7 mouse cellular contexts compared by ENCODE assay signal in the genomic region with DNA sequence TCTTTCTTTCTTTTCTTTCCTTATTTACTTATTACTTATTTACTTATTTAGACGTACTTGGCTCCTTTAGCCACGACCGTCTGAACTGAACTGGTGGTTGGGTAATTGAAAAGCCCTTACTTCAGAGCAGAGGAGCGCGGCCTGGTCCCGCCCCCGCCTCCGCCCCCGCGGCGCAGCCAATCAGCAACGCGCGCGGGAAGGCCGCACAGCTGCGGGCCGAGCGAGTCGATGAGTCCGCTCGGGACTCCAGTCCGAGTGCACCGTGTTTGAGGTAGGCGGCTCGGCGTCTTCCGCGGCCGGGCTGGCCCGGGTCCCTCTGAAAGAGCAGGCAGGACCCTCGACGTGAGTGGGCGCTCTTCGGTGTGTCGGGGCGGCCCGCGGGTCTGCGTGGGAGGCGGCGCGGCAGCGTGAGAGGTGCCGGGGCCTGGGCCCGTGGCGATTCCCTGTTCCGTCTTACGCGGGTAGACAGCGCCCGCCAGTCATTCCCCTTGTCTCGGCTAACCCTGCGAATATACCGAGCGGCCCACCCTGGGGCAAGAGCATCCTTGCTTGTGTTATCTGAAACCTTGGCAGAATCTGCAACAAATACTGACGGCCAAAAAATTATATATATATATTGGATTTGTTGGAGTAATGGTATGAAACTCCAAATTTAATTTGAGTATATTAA. TPM values are rescaled to one million over a fixed set of nuclear protein-coding genes. Genes with fewer than 3 reads are reported as not detected.
DNase-seq lines count a peak whose midpoint lies in the region; ATAC-seq and TF ChIP-seq lines count a peak whose summit lies in the region.

Gene Clcc1 (plus strand): TSS at position 204 of the 670 bp plus-strand sequence.

- peak; percentile 98 for DNase-seq in adrenal gland, postnatal 10 days
- DNase-seq in embryonic facial prominence, embryonic 10.5 days (ENCODE audit: low spot score): peak; percentile 98
- peak; percentile 36 for DNase-seq in gonadal fat pad, adult 2 months (ENCODE audit: low read depth)
- DNase-seq in left cerebral cortex, postnatal 4 days: peak; percentile 95

- peak; percentile 20; the same call in 1 of the 2 replicates for TF ChIP-seq CTCF in intestine, postnatal 0 days (IDR thresholded peaks at IDR 0.05; ENCODE audit: low read depth)
- TF ChIP-seq CTCF in small intestine, adult 2 months (IDR thresholded peaks at IDR 0.05; ENCODE audit: extremely low read depth, insufficient read length, insufficient replicate concordance, low read depth, low read length): no peak

- TF ChIP-seq POLR2A in small intestine, adult 2 months (IDR thresholded peaks at IDR 0.05; ENCODE audit: low read depth, low read length): peak; percentile 94

- ATAC-seq in intestine, postnatal 0 days: peak; percentile 97
- peak; percentile 98 for ATAC-seq in midbrain, embryonic 12.5 days (ENCODE audit: low FRiP score, low read depth)

- H3K9me3 ChIP-seq in embryonic facial prominence, embryonic 10.5 days: no peaks in the 10 kb centered on the region
- H3K9me3 ChIP-seq in intestine, postnatal 0 days (ENCODE audit: control insufficient read depth): no peaks in the 10 kb centered on the region
- no peaks in the 10 kb centered on the region for H3K9me3 ChIP-seq in midbrain, embryonic 12.5 days

- H3K27me3 ChIP-seq in embryonic facial prominence, embryonic 10.5 days (replicated peaks; ENCODE audit: low read depth, poor library complexity, severe bottlenecking): no peaks in the 10 kb centered on the region
- H3K27me3 ChIP-seq in intestine, postnatal 0 days (replicated peaks; ENCODE audit: control insufficient read depth, insufficient read depth, low read length): no peaks in the 10 kb centered on the region
- no peaks in the 10 kb centered on the region for H3K27me3 ChIP-seq in midbrain, embryonic 12.5 days
- no peaks in the 10 kb centered on the region for H3K27me3 ChIP-seq in small intestine, adult 2 months (ENCODE audit: control insufficient read depth, insufficient read depth, low read length)

- peak within 1 kb of the TSS; percentile 74 for H3K4me2 ChIP-seq in intestine, postnatal 0 days (replicated peaks; ENCODE audit: low read depth)
- H3K4me2 ChIP-seq in midbrain, embryonic 12.5 days (replicated peaks): peak within 1 kb of the TSS; percentile 62

- H3K4me1 ChIP-seq in embryonic facial prominence, embryonic 10.5 days: peaks cover 21% of the 10 kb centered on the region
- H3K4me1 ChIP-seq in intestine, postnatal 0 days (replicated peaks; ENCODE audit: control insufficient read depth, insufficient read depth, low read length): no peaks in the 10 kb centered on the region; the same call in 1 of the 2 replicates
- H3K4me1 ChIP-seq in midbrain, embryonic 12.5 days: peaks cover 16% of the 10 kb centered on the region
- no peaks in the 10 kb centered on the region; the same call in 1 of the 2 replicates for H3K4me1 ChIP-seq in small intestine, adult 2 months (ENCODE audit: control insufficient read depth, insufficient read depth, insufficient read length, low read length)

- H3K27ac ChIP-seq in embryonic facial prominence, embryonic 10.5 days (replicated peaks): peak within 1 kb of the TSS; percentile 94
- H3K27ac ChIP-seq in intestine, postnatal 0 days (ENCODE audit: low read depth, low read length): peak within 1 kb of the TSS; percentile 66
- peak within 1 kb of the TSS; percentile 88 for H3K27ac ChIP-seq in midbrain, embryonic 12.5 days (replicated peaks)
- H3K27ac ChIP-seq in small intestine, adult 2 months (ENCODE audit: insufficient read depth, low read depth, low read length): peak within 1 kb of the TSS; percentile 17; the same call in 1 of the 2 replicates

- H3K9ac ChIP-seq in intestine, postnatal 0 days (ENCODE audit: low read depth, low read length): peak within 1 kb of the TSS; percentile 77
- H3K9ac ChIP-seq in midbrain, embryonic 12.5 days (replicated peaks): peak within 1 kb of the TSS; percentile 85

- peak within 1 kb of the TSS; percentile 88 for H3K4me3 ChIP-seq in embryonic facial prominence, embryonic 10.5 days
- H3K4me3 ChIP-seq in intestine, postnatal 0 days (ENCODE audit: low read depth, low read length): peak within 1 kb of the TSS; percentile 79
- H3K4me3 ChIP-seq in midbrain, embryonic 12.5 days: peak within 1 kb of the TSS; percentile 86
- peak within 1 kb of the TSS; percentile 89 for H3K4me3 ChIP-seq in small intestine, adult 2 months (ENCODE audit: low read depth, low read length)

- peaks cover 12% of the 10 kb centered on the region for H3K36me3 ChIP-seq in embryonic facial prominence, embryonic 10.5 days (replicated peaks)
- 0 out of 2 replicates have a peak, but pooled peaks cover 3% of the 10 kb centered on the region for H3K36me3 ChIP-seq in intestine, postnatal 0 days (ENCODE audit: control insufficient read depth, insufficient read depth)
- 0 out of 2 replicates have a peak, but pooled peaks cover 4% of the 10 kb centered on the region for H3K36me3 ChIP-seq in midbrain, embryonic 12.5 days
- no peaks in the 10 kb centered on the region for H3K36me3 ChIP-seq in small intestine, adult 2 months (ENCODE audit: control insufficient read depth, insufficient read depth, low read length)

- WGBS in embryonic facial prominence, embryonic 10.5 days: under 1% methylated on average over 57 of the region's 57 CpGs
- WGBS in intestine, postnatal 0 days: under 1% methylated on average over 57 of the region's 57 CpGs
- under 1% methylated on average over 57 of the region's 57 CpGs for WGBS in midbrain, embryonic 12.5 days
- under 1% methylated on average over 57 of the region's 57 CpGs for WGBS in small intestine, adult 2 months

- intact Hi-C loops in left cerebral cortex, postnatal 4 days (cut with DNase I): no loop called here

RNA-seq across cellular contexts. Expression of gene Clcc1, which starts in this region (rescaled TPM):
- 10 to 100 TPM; 33.7 to 37.9 TPM for total RNA-seq in adrenal gland, postnatal 10 days (2021)
- polyA plus RNA-seq in embryonic facial prominence, embryonic 10.5 days (2016; fragmentation: Nextera tagmentation; extraction: Ambion mirVana): 66.6 and 68.2 TPM in 2 replicates
- 34.5 and 47.1 TPM in 2 replicates for polyA plus RNA-seq in gonadal fat pad, adult 2 months (2012; rRNA removed)
- polyA plus RNA-seq in intestine, postnatal 0 days (2015; fragmentation: Nextera tagmentation; extraction: Ambion mirVana): 43.5 and 45.6 TPM in 2 replicates
- total RNA-seq in left cerebral cortex, postnatal 4 days (2021): 10 to 100 TPM; 21.6 to 22.5 TPM
- 64.8 and 68.2 TPM in 2 replicates for polyA plus RNA-seq in midbrain, embryonic 12.5 days (2016; fragmentation: Nextera tagmentation; extraction: Ambion mirVana)
- polyA plus RNA-seq in small intestine, adult 2 months (2012; rRNA removed): 7.3 and 17.7 TPM in 2 replicates

Comparison
In these comparisons a context has a peak if more than half of its experiments do, and no peak if none do; other contexts are left out.
1. Peak in every context shown above with its lines: DNase-seq, ATAC-seq, H3K4me3 ChIP-seq and H3K27ac ChIP-seq.
2. DNase-seq: peak in every context shown above with its lines; median percentile 98 in adrenal gland, postnatal 10 days; 98 in embryonic facial prominence, embryonic 10.5 days; 95 in left cerebral cortex, postnatal 4 days; 36 in gonadal fat pad, adult 2 months.
3. H3K27ac ChIP-seq: peak in every context shown above with its lines; median percentile 94 in embryonic facial prominence, embryonic 10.5 days; 88 in midbrain, embryonic 12.5 days; 66 in intestine, postnatal 0 days; 17 in small intestine, adult 2 months.